Mouse (Mus musculus) forebrain, embryonic 14.5 days (tissue): ENCODE data around the gene Cyp2d22. TPM values are rescaled to one million over a fixed set of nuclear protein-coding genes. Genes with fewer than 3 reads are reported as not detected.

Experiments used
- ATAC-seq: fragments of 200-750 bp; cut with Nextera tagmentation; 2 replicates; pipeline ENCODE4 v1.8.0; 2017; ENCODE audit warnings: mild to moderate bottlenecking, moderate library complexity
- DNase-seq: peaks from one replicate; pipeline ENCODE4 v3.0.0-alpha.2; 2015; ENCODE audit warnings: low spot score
- H3K27ac ChIP-seq: fragments of 300-500 bp; sonication (generic); 2 replicates; pipeline ENCODE4 v1.5.1; 2014; ENCODE audit warnings: low read depth, mild to moderate bottlenecking, control low read depth, low read length, moderate library complexity
- H3K27me3 ChIP-seq: fragments of 300-500 bp; sonication (generic); replicated peaks from 2 replicates; pipeline ENCODE4 v1.6.1; 2014; ENCODE audit warnings: low read length, control low read depth, mixed read lengths; ENCODE audit not compliant: control insufficient read depth, insufficient read depth
- H3K36me3 ChIP-seq: fragments of 300-500 bp; sonication (generic); 2 replicates; pipeline ENCODE4 v1.6.1; 2014; ENCODE audit warnings: low read length, control low read depth; ENCODE audit not compliant: control insufficient read depth, insufficient read depth
- H3K4me1 ChIP-seq: fragments of 300-500 bp; sonication (generic); 2 replicates; pipeline ENCODE4 v1.6.1; 2014; ENCODE audit warnings: antibody characterized with exemption, low read length, control low read depth; ENCODE audit not compliant: control insufficient read depth, insufficient read depth
- H3K4me2 ChIP-seq: fragments of 300-500 bp; sonication (generic); 2 replicates; pipeline ENCODE4 v1.6.1; 2014; ENCODE audit warnings: mild to moderate bottlenecking, control low read depth, low read length
- H3K4me3 ChIP-seq: fragments of 300-500 bp; sonication (generic); 2 replicates; pipeline ENCODE4 v1.5.1; 2014; ENCODE audit warnings: low read depth, low read length, control low read depth
- H3K9ac ChIP-seq: fragments of 300-500 bp; sonication (generic); 2 replicates; pipeline ENCODE4 v1.6.1; 2014; ENCODE audit warnings: mild to moderate bottlenecking, low read length, control low read depth, moderate library complexity
- H3K9me3 ChIP-seq: fragments of 300-500 bp; sonication (generic); replicated peaks from 2 replicates; pipeline ENCODE4 v1.6.1; 2016; ENCODE audit warnings: low read length, control low read depth, mixed read lengths; ENCODE audit not compliant: control insufficient read depth
- WGBS: fragments of 180-500 bp; shearing (Covaris S2); extraction: QIAGEN DNeasy Blood & Tissue Kit; methylation state at CpG from one replicate; pipeline ENCODE4 v1.1.7; 2014; 5-methylcytosine and 5-hydroxymethylcytosine counted together
- microRNA-seq: library from miRNA; unstranded; fragments of <30 nt; microRNA quantifications from one replicate; pipeline ENCODE4, GENCODE M21; 2016
- polyA plus RNA-seq: library from polyadenylated mRNA; unstranded; fragments of >200 nt; fragmentation: Nextera tagmentation; extraction: Ambion mirVana; gene quantifications from 2 replicates; pipeline ENCODE4 v1.2.1, GENCODE M21; 2014

Gene Cyp2d22
- polyA plus RNA-seq, 1 experiment from 2014 or later = 0.63 TPM

DNA sequence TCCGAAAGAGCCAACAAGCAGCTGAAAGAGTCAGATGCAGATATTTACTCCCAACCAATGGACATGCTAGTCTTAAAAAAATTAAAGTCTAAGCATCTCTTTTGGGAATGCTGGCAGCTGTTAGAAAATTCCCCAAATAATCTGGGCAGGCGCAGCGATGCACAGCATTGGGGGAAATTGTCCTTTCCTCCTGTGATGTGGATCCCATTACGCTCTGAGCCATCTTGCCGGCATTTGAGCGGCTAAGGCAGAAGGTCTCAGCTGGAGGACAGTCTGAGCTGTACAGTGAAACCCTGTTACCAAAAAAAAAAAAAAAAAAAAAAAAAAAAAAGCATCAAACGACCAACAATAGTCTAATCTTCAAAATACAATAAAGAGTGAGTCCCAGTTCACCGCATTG lies 57.9 kb downstream of the Cyp2d22 start:
- H3K36me3 ChIP-seq = no peaks in the 10 kb centered on the region
- no peak overlapping the region for H3K9ac ChIP-seq
- H3K4me3 ChIP-seq = no peak overlapping the region
- no peaks in the 10 kb centered on the region for H3K4me1 ChIP-seq
- no peaks in the 10 kb centered on the region for H3K9me3 ChIP-seq
- ATAC-seq = no peak
- no peak overlapping the region for H3K27ac ChIP-seq
- 80% methylated on average over 8 of the region's 8 CpGs for WGBS
- no peak overlapping the region for H3K4me2 ChIP-seq
- no peak for DNase-seq
- H3K27me3 ChIP-seq = no peaks in the 10 kb centered on the region

Small RNA genes within 50 kb of the gene (microRNA-seq; reads per million reads assigned to microRNA genes)
- gene Gm25990 (not detected), gene Gm27331 (not detected), gene Mir7684 (not detected)

Other genes starting within 250 kb of the Cyp2d22 start
- 99.6 and 139 TPM in 2 replicates for gene Srebf2, start 233.1 kb downstream of the Cyp2d22 start, polyA plus RNA-seq
- 0.61 and 0.77 TPM in 2 replicates for gene Shisa8, start 167.4 kb downstream of the Cyp2d22 start, polyA plus RNA-seq
- gene Tnfrsf13c, start 155.9 kb downstream of the Cyp2d22 start, polyA plus RNA-seq = 0.14 and 0.19 TPM in 2 replicates
- 42.4 and 63.9 TPM in 2 replicates for gene Cenpm, start 135.5 kb downstream of the Cyp2d22 start, polyA plus RNA-seq
- gene 1500009C09Rik, start 127.9 kb downstream of the Cyp2d22 start, polyA plus RNA-seq = 13.2 and 19.3 TPM in 2 replicates
- gene Sept3, start 105.4 kb downstream of the Cyp2d22 start, polyA plus RNA-seq = 225 and 276 TPM in 2 replicates
- gene Wbp2nl, start 81.3 kb downstream of the Cyp2d22 start, polyA plus RNA-seq = not detected in 2 replicates
- gene Naga, start 41.3 kb downstream of the Cyp2d22 start, polyA plus RNA-seq = 27.5 and 29.6 TPM in 2 replicates
- gene Pheta2, start 41.3 kb downstream of the Cyp2d22 start, polyA plus RNA-seq = 0.63 and 0.80 TPM in 2 replicates
- 296 and 326 TPM in 2 replicates for gene Smdt1, start 41.3 kb downstream of the Cyp2d22 start, polyA plus RNA-seq
- gene Ndufa6, start 25.9 kb downstream of the Cyp2d22 start, polyA plus RNA-seq = 302 and 403 TPM in 2 replicates
- gene Cyp2d11, start 13.8 kb upstream of the Cyp2d22 start, polyA plus RNA-seq = not detected in 2 replicates
- gene Cyp2d10, start 26.9 kb upstream of the Cyp2d22 start, polyA plus RNA-seq = not detected in 2 replicates
- not detected in 2 replicates for gene Cyp2d9, start 53.2 kb upstream of the Cyp2d22 start, polyA plus RNA-seq
- not detected in 2 replicates for gene Cyp2d12, start 174.8 kb upstream of the Cyp2d22 start, polyA plus RNA-seq
- not detected in 2 replicates for gene Cyp2d34, start 240.7 kb upstream of the Cyp2d22 start, polyA plus RNA-seq